ENCODE assay signal across 1 mouse cellular context in genomic region chr4:155839483-155839910, GRCm38 (mm10).
TF ChIP-seq lines count a peak whose summit lies in the region.

TSS of gene Mxra8 (plus strand) at chr4:155839680.

TF ChIP-seq in MEL, 35 proteins besides CTCF, POLR2A, EP300 and RAD21 (continued from another document):
- no peak for TF ChIP-seq GATA1 (IDR thresholded peaks at IDR 0.05; ENCODE audit: low read depth, low read length)
